Mouse (Mus musculus) forelimb bud, embryonic 11.5 days (tissue): ENCODE results near the gene Ppbp.
A peak's percentile ranks its signal among the peaks of the same experiment; 100 is the strongest.

Experiments used
- DNase-seq: peaks from one replicate; pipeline ENCODE4 v3.0.0-alpha.2; 2012; ENCODE audit warnings: low read depth, low spot score

Gene Ppbp

DNA sequence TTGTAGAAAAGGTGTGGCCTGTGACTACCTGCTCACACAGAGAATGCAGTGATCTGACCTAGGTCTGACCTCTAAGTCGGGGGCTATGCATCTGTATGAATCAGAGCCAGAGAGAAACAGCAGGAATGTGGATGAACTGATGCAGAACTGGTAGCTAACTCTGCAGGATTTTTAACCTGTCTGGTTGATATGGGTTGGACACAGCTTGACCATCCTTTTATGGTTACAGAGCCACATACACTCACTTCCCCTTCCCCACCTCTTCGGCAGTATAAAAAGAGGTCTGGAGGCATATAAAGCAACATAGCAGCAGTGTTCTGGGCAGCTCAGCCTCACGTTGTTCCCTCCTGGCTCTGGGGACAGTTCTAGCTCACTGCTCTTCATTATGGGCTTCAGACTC is at the start of gene Ppbp:
Gene Ppbp (plus strand): TSS at position 301 of the 400 bp plus-strand sequence.
- DNase-seq: no peak

DNA sequence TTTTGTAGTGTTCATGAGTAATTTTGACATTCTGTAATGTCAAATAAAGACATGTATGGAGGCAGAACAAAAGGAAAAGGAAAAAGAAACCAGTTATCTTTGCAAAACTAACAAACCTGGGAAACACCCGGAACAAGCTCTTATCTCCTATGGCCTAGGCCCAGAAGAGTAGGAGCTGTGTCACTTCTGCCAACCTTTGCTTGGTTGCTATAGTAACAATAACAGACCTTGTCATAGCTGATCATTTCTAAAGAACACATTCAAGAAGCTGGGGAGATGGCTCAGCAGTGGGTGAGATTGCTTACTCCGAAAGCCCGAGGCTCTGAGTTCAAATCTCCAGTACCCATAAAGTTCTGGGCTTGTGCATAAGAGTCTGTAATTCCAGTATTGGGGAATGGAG is 45.7 kb upstream of the Ppbp start:
- DNase-seq: no peak

DNA sequence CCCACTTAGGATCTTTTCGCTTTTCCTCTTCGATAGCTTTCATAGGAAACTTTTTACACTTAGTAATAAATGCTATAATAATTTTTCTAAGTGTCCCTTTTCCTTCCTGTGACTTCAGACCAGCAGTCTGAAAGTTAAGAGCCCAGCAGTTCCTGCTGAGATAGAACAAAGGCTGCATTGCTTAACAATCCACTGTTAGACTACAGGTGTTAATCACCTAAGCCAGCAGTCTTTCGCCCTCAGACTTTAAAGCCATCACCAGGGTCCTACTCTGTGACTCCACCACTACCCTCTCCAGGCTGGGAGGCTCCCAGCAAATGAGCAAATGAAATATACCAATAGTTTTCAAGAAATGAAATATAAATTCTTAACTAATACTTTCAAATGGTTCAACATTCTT is 40.1 kb upstream of the Ppbp start:
- no peak for DNase-seq

DNA sequence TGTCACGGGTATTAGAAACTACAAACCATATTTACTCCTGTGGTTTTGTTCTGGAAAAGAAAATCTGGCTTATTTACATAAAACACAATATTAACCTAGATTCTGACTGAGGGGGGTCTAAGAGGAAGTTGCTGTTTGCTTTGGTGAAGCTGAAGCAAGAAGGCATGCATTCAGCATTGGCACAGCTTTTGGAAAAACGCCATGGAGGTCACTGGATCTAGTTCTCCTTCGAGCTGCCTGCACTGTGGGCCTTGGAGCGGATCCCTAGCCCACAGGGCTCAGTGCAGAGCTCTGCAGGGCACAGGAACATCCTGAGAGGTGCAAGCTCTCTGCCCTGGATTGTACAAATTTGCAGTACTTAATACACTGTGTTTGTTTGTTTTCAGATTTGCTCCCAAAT is 36.8 kb upstream of the Ppbp start:
- DNase-seq: no peak

DNA sequence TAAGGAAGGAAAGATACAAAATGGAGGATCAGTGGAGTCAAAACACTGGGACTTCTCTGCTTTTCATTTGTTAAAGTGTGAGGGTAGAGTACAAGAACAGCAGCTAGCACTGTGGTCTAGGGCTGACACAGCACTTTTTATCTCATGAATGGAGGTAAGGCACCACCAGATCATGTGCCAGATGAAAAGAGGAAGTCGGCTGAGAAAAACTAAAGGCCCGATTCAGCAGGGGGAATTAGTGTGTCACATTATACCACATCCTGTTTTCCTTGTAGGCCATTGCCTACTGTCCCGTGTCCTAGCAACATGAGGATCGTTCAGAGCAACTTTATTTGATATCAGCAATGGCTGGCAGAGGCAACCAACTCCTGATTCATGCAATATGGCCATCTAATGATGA is 26.3 kb upstream of the Ppbp start:
- no peak for DNase-seq

DNA sequence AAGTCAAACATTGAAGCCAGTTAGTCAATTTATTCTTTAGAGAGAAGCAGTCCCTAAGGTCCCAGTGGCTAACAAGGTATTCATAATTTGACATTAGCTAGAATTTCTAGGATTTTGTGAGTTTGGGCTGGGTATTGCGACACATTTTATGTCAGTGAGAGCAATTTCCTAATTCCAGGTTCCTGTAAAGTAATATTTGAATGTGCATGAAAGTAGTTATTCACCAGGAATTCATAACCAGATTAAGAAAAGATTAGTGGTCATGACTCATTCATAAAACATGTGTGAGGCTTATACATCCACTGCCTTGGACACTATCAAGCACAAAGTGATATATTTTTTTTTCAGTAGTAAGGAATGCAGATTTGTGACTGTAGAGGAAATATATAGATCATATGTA is 14.4 kb upstream of the Ppbp start:
- no peak for DNase-seq

DNA sequence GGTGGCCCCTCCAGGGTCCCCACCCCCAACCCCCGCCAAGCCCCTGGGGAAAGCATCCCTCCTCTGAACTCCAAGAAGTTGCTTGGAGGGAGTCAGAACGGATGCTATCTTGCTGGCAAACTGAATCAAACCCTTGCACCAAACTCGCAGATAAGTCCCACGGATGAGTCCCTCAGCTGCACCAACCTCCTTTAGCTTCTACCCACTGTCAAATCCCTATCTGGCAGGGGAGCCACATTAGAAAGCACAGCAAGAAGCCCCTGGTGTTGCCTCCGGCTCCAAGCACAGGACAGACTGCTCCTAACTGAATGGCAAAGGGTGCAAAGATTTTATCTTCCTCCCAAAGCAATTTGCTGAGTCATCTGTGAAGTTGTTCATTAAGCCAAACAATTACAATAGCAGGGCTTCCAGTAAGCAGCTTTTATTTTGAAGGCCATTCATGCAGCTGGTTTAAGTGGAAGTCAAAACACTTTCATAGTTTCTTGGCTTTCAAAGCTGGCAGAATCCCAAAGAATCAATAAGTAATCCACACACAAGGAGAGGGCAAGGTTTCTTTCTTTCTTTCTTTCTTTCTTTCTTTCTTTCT is 10.2 kb upstream of the Ppbp start:
- DNase-seq: no peak

DNA sequence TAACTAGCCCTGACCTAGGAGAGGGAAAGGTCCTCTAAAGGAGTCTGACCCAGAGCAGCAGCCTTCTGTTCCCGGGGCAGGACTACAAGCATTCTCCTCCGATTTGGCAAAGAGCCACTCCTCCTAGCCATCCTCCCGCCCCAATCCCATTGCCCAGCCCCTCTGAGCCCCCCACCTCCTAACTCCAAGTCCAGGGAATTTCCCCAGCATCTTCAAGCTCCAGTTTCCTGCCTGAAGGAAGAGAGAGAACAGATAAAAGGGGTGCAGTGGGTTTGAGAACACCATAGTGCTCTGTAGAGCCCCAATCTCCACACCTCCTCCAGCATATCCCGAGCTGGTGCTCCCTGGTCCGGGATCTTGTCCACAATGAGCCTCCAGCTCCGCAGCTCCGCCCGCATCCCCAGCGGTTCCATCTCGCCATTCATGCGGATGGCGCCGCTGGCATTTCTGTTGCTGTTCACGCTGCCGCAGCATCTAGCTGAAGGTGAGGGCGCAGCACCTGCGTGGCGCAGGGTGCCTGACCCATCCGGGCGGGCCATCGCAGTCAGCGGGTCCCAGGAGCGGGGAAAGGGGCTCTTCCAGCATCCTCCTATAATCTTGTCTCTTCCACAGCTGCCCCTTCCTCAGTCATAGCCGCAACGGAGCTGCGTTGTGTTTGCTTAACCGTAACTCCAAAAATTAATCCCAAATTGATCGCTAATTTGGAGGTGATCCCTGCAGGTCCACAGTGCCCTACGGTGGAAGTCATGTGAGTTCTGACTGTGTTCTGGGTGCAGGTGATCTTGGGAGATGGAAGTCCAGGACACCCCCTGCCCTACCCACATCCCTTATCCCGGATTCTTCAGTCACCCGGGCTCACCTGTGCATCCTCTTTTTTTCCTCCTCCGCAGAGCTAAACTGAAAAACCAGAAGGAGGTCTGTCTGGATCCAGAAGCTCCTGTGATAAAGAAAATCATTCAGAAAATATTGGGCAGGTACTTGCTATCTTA is 8.9 kb upstream of the Ppbp start, which contains the start of gene Cxcl5:
Gene Cxcl5 (plus strand): TSS at position 284 of the 989 bp plus-strand sequence.
- peak; percentile 67 for DNase-seq

DNA sequence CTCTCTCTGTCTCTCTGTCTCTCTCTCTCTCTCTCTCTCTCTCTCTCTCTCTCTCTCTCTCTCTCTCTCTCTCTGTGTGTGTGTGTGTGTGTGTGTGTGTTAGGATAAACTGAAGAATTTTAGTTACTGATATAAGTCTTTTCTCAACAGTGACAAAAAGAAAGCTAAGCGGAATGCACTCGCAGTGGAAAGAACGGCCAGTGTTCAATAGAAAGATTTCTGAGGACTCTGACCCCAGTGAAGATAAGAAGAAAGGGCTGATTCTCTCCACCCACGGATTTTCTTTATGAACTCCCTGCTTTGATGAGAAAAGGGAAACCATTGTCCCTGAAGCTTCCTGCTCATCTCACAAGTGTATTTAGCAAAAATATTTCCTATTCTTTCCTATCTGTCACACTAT is 8.0 kb upstream of the Ppbp start:
- DNase-seq: no peak

DNA sequence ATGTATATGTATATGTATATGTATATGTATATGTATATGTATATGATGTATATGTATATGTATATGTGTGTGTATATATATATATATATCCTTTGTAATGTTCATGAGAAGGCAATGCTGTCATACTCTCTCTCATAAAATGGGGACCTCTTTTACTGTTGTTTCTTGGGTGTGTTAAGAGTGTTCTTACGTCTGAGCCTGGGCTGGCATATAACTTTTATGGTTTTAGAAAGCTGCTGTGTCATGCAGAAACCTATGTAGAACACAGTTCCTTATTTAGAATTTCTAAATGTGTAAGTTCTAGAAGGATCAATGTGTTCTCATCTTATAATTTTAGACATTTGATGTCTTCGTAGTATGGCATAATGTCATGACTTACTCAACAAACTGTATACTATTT is 7.5 kb upstream of the Ppbp start:
- no peak for DNase-seq

DNA sequence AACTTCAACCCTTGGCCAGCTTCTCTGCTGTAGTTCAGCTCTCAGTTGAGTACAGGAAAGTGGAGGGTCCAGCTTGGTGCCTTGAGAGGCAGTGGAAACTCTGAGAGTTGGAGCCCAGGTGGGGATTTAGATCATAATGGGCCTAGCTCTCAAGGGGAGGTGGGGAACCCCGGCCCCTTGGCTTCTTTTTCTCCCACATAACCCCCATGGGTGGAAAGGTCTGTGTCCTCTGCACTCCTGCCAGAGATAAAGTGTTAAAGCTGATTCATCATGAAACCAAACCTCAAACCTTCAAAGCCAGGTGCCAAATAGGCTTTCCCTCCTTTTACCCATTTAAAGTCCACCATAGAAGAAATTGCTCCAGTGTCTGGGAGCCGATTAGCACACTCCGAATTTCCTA is 6.5 kb upstream of the Ppbp start:
- no peak for DNase-seq

DNA sequence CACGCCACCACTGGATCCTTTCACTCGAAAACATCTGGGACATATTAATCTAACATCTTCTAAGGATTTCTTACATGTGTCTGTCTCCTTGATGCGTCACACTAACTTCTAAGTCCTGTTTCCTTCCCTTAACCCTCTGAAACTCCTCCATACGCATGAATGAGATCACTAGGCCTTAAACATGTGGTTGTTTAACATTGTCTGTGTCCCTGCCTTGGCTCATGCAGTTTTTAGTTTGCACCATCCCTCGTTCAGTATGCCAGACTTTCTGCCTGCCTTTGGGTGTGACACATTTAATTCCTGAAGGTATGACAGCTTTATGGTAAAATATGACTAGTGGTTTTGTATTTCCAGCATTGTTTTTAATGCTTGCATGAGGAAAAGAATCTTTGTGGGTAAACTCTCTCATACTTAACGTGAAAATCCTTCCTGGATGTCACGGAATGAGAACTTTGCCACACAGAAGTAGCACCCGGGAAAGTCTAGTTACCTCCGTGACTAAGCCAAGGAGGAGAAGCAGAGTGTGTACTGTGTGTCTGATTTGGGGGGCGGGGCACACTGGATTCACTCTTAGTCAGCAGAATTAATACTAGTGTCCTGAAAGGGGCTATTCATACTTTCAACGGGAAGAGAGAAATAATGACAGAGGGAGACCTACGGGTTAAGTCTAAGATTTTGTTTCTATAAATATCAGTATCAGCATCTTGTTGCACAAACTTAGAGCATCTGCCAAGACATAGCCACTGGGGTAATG is 4.2 kb upstream of the Ppbp start:
- DNase-seq: no peak

DNA sequence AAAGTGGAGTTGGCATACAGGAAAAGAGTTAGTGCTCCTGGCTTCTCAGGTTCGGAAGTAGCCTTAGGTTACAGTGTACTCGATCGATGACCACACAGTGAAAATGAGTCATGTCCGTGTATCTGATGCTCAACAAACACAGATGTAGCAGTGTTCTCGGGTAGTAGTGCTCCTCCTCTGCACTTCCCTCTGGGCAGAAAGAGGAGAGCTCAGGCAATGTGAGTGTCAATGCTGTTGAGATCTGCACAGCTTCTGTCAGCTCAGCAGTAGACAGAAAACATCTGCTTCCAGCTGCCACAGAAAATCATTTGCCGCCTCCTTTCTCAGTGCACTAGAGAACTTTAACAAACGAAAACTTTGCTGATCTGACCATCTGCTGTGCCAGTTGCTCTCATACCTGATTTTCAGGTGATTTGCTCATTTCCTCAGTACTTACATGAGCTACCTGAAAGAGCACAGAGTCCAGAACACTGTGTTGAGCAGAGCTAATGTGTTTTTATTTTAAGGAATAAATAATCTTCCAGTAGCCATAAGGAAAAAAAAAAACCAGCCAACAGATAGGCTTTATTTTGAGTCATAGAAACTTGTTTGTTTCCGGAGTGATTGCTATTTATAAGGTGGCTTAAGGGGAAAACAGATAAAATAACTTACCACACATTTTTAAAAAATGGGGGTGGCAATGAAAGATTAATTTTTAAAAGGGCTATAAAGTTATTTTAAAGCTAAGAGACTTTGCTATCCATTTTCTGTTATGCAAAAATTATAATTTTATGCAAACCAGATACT is 2.3 kb upstream of the Ppbp start:
- no peak for DNase-seq

DNA sequence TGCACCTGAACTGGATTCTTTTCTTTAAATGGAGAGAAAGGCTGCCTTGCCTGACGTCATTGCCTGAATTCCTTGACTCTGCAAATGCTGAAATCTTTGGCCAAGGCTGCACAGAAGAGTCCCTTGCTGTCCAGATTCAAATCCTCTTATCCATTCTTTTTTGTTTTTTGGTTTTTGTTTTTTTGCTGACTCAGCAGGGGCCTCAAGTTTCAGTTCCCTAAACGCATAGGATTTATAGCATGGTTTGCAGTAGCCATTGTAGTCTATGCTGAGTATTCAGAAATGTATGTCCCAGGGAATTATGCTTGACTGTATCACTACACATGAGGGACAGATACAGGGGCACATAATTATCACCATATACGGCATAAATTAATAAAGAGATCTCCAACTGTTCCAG is 3.1 kb downstream of the Ppbp start:
- no peak for DNase-seq

DNA sequence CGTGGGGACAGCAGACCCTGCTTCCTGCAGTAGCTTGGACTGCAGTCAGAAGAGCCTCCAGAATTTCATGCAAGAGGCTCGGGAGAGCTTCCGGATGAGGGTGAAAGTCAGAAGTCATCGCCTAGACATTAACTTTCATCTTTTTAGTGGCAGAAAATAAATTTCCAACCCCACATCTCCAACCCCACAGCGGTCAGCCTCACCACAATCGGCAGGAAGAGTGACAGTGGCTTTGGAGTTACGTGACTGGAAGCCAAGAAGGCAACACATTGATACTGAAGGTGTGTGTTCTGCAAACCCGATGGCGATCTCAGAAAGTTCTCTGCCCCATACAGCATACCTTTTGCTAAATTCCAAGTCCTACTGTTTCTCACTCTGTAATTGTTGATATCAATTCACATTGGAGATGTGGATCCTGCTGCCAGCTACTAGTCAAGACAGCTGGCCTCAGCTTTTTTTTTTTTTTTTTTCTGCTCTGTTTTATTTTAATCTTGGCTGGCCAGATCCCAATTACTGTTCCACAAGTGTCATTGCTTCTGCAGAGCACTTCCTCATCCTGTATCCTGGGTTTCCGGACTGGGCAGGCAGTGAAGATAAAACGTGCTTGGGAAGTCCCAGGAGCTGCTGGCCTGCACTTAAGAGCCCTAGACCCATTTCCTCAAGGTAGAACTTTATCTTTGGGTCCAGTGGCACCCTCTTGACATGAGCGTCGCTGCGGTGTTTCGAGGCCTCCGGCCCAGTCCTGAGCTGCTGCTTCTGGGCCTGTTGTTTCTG is 3.7 kb downstream of the Ppbp start, which contains the start of gene Pf4:
Gene Pf4 (plus strand): TSS at position 556 of the 774 bp plus-strand sequence.
- DNase-seq: no peak

DNA sequence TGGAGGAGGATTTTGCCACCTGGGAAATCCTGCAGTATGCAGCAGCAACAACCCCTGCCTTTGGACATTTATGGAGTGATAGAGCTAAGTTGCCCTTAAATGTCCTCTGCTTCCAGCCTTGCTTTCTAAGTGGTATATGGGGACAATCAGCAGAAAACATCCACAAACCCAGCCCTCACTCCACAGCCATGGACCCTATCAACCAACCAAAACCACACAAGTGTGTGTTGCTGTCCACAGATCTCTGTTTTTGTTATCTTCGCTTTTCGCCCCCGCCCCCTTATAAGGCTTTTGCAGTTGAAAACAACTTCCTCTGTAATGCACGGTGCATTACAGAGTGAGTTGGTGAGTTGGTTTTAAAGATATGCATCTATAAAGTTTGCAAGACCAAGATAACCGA is 7.2 kb downstream of the Ppbp start:
- no peak for DNase-seq

DNA sequence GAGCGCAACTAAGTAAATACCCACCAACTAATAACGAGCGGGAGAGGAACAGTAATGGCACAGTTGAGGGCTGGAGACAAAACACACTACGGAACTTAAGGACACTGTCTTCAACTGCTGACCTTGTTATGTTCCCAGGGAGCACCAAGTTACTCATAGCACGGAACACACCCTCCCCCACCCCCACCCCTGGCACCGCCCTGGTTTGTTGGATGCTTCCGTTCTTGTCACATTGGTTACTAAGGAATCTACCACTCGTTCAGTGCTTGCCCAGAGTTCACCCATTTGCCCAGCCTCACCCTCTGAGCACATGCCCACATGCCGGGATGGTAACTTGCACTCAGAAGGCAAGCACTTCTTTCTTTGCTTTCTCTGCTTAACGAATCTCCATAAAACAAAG is 9.3 kb downstream of the Ppbp start:
- no peak for DNase-seq

DNA sequence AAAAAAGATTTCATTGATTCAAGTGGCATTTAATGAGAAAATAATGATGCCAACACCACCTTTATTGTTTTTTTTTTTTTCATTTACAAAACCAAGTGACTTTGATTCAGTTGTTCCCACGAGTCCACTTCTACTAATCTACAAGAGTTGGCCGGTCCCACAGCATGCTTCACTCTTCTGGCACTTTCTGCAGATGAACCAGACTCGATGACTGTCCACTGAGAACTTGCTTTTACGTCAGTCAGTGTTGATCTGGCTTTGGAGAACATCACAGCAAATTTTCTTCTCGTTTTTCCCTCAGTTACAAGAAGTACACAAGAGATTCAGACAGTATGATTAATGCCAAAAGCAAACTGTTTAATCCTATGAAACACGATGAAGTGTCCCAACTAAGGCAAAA is 10.5 kb downstream of the Ppbp start:
- DNase-seq: no peak

DNA sequence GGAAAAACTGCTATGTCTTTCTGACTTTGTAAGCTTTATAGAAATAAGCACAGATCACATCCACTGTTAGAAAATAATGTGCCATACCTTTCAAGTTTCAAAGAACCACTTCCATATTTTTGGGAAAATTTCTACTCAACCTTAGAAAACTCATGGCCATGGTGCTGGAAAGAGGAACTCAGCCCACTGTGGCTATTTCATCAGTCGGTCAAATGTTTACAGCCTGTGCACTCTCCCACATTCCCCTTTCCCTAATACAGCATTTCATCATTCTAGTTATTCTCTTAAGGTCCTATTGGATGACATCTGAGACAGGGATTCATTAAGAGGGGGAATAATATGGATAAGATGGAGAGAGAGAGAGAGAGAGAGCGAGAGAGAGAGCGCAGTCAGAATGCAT is 15.4 kb downstream of the Ppbp start:
- no peak for DNase-seq

DNA sequence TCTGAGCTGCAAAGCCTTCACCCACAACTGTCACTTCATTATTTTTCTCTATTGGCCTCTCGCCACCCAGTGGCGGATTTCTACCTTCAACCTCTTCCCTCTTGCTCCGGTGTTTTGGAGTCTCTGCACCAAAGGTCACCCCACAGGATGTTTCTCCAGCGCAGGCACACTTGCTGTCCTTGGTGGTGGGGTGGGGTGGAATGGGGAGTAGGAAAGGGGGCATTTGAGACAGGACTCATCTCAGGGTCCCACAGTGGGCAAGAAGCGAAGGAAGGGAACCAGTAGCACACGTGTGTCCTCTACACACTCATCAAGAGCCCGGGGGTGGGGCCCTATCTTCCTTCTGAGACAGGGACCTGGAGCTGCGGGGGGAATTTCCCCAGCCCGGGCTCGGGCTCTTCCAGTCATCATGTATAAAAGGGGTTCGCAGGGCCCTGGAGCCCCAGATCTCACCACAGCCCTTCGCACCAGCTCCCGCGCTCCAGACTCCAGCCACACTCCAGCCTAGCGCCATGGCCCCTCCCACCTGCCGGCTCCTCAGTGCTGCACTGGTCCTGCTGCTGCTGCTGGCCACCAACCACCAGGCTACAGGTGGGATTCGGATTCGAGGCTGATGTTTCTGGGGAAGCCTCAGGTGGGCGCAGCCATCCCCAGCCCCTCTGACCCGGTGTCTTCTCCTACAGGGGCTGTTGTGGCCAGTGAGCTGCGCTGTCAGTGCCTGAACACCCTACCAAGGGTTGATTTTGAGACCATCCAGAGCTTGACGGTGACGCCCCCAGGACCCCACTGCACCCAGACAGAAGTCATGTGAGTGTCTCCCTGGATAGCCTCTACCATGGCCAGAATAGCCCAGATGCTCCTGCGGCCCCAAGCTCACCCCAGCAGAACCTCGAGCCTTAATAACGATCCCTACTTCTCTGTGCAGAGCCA is 17.6 kb downstream of the Ppbp start, which contains the start of gene Cxcl3:
Gene Cxcl3 (plus strand): TSS at position 445 of the 930 bp plus-strand sequence.
- peak; percentile 48 for DNase-seq
